Mouse (Mus musculus): ENCODE results near the gene Gstm6. TPM values are rescaled to one million over a fixed set of nuclear protein-coding genes. Genes with fewer than 3 reads are reported as not detected.
"Not testable (repeated sequence)": the region's sequence is repeated elsewhere in the genome, so short reads cannot be mapped to it uniquely, and the experiment has no call there.

Gstm6 gene
- total and polyA plus RNA-seq, 2 experiments from 2014 or later: 8.7 to 12.6 TPM

DNA sequence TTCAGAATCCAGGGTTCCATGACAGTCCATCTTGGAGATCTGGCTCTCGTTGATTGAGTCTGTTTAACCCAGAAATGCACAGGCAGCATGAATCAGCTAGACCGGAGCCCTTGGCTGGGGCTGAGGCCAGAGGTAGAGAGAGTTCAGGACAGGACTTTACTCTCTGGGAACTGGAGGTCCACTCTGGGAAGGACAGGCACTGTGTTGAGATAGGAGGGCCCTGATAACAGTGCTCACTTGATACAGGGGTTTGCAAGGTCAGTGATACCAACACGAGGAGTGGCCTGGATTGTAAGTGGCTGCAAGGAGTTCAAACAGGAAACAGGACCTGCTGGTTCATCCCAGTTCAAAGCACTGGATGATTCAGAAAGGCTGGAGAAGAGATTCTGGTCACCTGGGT lies 34.1 kb upstream of the Gstm6 start:
- Histone ChIP-seq H3K4me3 (ENCODE audit: low read length) (no peak overlapping the region), H3K27ac (no peak overlapping the region), H3K4me1 (ENCODE audit: insufficient read depth, low read length) (no peaks in the 10 kb centered on the region), H3K9ac (replicated peaks; ENCODE audit: low read length) (no peak overlapping the region), H3K4me2 (ENCODE audit: low read depth, low read length) (no peak overlapping the region), H3K27me3 (ENCODE audit: insufficient read depth, low read length) (no peaks in the 10 kb centered on the region), H3K36me3 (ENCODE audit: insufficient read depth, low read length) (no peaks in the 10 kb centered on the region), H3K9me3 (ENCODE audit: low read length) (no peaks in the 10 kb centered on the region)
- 90% methylated on average over 3 of the region's 3 CpGs for WGBS
- DNase-seq (ENCODE audit: low spot score) (no peak), ATAC-seq (no peak)
- no peak for TF ChIP-seq CTCF (IDR thresholded peaks at IDR 0.05; ENCODE audit: low read depth)

DNA sequence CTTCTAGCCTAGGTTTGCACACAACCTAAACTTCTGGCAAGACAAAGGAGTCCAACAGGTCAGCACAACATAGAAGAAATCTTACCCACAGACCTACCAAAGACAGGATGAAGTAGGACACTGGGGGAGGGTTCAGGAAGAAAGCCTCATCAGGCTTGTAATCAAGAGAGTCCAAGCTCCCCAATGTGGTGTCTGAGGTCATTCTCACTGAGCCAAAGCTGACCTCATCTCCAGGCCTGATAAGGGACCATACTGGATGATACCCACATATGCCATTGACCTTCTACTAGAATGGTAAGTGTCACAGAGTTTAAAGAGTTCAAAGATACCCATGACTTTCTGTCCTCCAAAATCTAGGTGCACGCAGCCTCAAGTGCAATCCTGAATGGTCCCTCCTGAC lies 30.7 kb upstream of the Gstm6 start:
- Histone ChIP-seq H3K4me3 (ENCODE audit: low read length) (no peak overlapping the region), H3K27ac (no peak overlapping the region), H3K36me3 (ENCODE audit: insufficient read depth, low read length) (no peaks in the 10 kb centered on the region), H3K4me2 (ENCODE audit: low read depth, low read length) (no peak overlapping the region), H3K9ac (replicated peaks; ENCODE audit: low read length) (no peak overlapping the region), H3K9me3 (ENCODE audit: low read length) (no peaks in the 10 kb centered on the region), H3K27me3 (ENCODE audit: insufficient read depth, low read length) (no peaks in the 10 kb centered on the region), H3K4me1 (ENCODE audit: insufficient read depth, low read length) (no peaks in the 10 kb centered on the region)
- no peak for TF ChIP-seq CTCF (IDR thresholded peaks at IDR 0.05; ENCODE audit: low read depth)
- 97% methylated on average over 1 of the region's 1 CpGs for WGBS
- no peak for DNase-seq (ENCODE audit: low spot score)
- no peak for ATAC-seq

DNA sequence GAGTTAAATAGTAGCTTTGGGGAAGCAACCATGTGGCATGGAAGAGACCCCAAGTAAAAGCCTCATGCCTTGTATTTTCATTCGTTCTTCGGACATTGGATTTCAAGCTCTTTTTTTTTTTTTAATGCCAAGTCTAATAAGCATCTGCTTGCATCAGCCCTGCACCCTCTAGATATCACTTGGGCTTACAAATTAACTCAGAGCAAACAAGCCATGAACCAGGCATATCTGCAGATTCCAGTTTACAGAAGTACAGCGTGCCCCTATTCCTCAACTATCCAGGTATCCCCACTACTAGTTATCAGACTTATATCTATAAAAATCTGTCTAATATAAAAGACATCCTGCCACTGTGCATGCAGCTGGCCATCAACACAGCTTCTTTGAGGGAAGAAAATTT lies 28.5 kb upstream of the Gstm6 start:
- H3K4me2 ChIP-seq (ENCODE audit: low read depth, low read length): no peak overlapping the region
- DNase-seq (ENCODE audit: low spot score) (no peak), ATAC-seq (no peak)
- no peak overlapping the region for H3K4me3 ChIP-seq (ENCODE audit: low read length)
- no peaks in the 10 kb centered on the region for H3K36me3 ChIP-seq (ENCODE audit: insufficient read depth, low read length)
- H3K9ac ChIP-seq (replicated peaks; ENCODE audit: low read length): no peak overlapping the region
- no peak for TF ChIP-seq CTCF (IDR thresholded peaks at IDR 0.05; ENCODE audit: low read depth)
- no peaks in the 10 kb centered on the region for H3K9me3 ChIP-seq (ENCODE audit: low read length)
- no peaks in the 10 kb centered on the region for H3K27me3 ChIP-seq (ENCODE audit: insufficient read depth, low read length)
- H3K27ac ChIP-seq: no peak overlapping the region
- WGBS: 87% methylated on average over 3 of the region's 3 CpGs
- H3K4me1 ChIP-seq (ENCODE audit: insufficient read depth, low read length): no peaks in the 10 kb centered on the region

DNA sequence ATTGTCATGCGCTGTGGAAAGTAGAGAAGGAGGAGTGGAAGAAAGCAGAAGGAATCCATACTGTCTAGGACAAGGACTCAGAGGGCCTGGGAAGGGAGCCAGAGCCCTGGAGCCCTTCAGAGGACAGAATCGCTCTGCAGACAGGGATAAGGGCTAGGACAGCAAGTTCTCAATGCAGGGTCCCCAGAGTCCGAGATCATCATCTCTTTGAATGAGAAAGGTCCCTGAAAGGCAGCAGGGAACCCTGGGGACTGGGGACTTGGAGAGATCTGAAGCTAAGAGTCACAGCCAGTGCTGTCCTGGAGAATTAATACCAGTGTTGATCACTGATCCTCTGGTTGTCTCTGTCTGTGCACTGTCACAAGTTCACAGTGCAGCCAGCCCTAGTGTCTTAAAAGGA lies 27.6 kb upstream of the Gstm6 start:
- H3K9ac ChIP-seq (replicated peaks; ENCODE audit: low read length); ATAC-seq; DNase-seq (ENCODE audit: low spot score); H3K27ac ChIP-seq; H3K4me3 ChIP-seq (ENCODE audit: low read length); H3K36me3 ChIP-seq (ENCODE audit: insufficient read depth, low read length); H3K4me2 ChIP-seq (ENCODE audit: low read depth, low read length); H3K9me3 ChIP-seq (ENCODE audit: low read length); H3K27me3 ChIP-seq (ENCODE audit: insufficient read depth, low read length); H3K4me1 ChIP-seq (ENCODE audit: insufficient read depth, low read length): not testable (repeated sequence)
- 47% methylated on average over 3 of the region's 3 CpGs for WGBS

DNA sequence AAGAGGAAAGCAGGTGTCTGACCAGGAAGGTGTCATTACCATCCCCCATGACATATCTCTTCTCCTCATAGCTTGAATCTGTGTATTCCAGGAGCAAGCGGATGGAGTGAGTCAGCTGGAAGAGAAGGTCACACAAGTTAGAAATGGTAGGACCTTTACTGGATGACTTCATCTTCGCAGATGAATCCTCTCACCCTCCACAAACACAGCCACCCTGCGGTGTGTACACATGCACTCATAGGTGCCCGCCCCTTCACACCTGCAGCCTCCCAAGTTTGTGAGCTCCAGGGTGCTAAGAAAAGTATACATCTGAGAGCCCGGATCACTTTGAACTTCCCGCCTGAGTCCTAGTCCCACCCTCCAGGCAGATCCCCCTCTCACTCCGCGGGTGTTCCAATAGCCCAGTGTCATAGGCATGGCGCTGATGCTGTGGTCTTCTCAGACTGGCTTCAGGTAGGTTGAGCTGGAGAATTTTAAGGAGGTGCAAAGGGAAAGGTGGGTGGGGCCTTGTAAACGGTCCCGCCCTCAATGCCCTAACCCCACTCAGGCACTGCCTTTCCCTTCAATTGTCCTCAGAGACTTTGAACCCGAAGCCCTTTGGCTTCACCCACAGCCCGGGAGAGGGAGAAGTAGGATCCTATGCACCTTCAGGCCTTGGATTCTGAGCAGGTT lies 25.3 kb upstream of the Gstm6 start, which contains the start of gene Gstm3:
Gene Gstm3, minus strand, starts transcription at position 560 of the 672 bp plus-strand sequence.
- H3K36me3 ChIP-seq (ENCODE audit: insufficient read depth, low read length): no peaks in the 10 kb centered on the region
- ATAC-seq (no peak), DNase-seq (ENCODE audit: low spot score) (no peak)
- no peak within 1 kb of the TSS for H3K27ac ChIP-seq
- no peak within 1 kb of the TSS for H3K4me3 ChIP-seq (ENCODE audit: low read length)
- no peak within 1 kb of the TSS for H3K9ac ChIP-seq (replicated peaks; ENCODE audit: low read length)
- H3K27me3 ChIP-seq (ENCODE audit: insufficient read depth, low read length): no peaks in the 10 kb centered on the region
- H3K4me2 ChIP-seq (ENCODE audit: low read depth, low read length): no peak within 1 kb of the TSS
- no peak for TF ChIP-seq CTCF (IDR thresholded peaks at IDR 0.05; ENCODE audit: low read depth)
- 0 out of 2 replicates have a peak, but pooled peaks cover 3% of the 10 kb centered on the region for H3K4me1 ChIP-seq (ENCODE audit: insufficient read depth, low read length)
- H3K9me3 ChIP-seq (ENCODE audit: low read length): no peaks in the 10 kb centered on the region
- WGBS: 70% methylated on average over 13 of the region's 13 CpGs

DNA sequence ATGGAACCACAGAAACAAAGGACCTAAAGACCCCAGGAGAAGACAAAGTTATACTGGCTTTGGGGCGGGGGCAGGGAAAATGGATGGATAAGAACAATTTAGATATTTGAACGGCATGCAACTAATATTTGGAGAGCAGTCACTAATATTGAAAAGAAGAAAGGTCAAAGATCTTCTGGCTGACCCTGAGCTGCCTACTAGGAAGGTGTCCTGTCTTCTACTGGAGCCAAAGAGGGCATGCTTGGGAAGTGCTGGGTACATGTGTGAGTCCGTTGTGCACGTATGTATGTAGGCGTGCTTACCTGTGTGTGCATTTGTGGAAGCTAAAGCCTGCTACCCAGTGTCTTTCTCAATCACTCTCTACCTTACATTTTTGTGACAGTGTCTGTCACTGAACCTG lies 23.1 kb upstream of the Gstm6 start:
- TF ChIP-seq CTCF (IDR thresholded peaks at IDR 0.05; ENCODE audit: low read depth): no peak
- Histone ChIP-seq H3K27ac (no peak overlapping the region), H3K9ac (replicated peaks; ENCODE audit: low read length) (no peak overlapping the region), H3K4me1 (ENCODE audit: insufficient read depth, low read length) (0 out of 2 replicates have a peak, but pooled peaks cover 3% of the 10 kb centered on the region), H3K36me3 (ENCODE audit: insufficient read depth, low read length) (no peaks in the 10 kb centered on the region), H3K9me3 (ENCODE audit: low read length) (no peaks in the 10 kb centered on the region), H3K27me3 (ENCODE audit: insufficient read depth, low read length) (no peaks in the 10 kb centered on the region), H3K4me3 (ENCODE audit: low read length) (no peak overlapping the region), H3K4me2 (ENCODE audit: low read depth, low read length) (no peak overlapping the region)
- ATAC-seq: no peak
- WGBS: 97% methylated on average over 5 of the region's 5 CpGs
- DNase-seq (ENCODE audit: low spot score): no peak

DNA sequence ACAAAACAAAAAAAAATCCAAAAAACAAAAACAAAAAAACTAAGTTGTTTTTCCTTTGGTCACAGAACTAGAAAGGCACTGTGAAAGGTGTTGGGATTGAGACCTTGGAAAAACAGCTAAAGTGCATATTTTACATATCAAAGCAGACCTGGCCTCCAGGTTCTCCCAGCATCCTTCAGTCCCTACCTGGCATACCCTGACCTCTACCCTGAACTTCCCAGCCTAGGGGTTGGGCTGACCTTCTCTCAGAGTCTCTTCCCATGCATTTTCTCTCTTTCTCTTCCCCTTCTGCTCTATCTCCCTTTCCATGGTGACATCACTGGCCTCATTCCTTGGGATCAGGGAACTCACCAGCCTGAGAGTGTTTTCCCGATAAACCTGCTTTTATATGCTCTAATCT lies 22.0 kb upstream of the Gstm6 start:
- Histone ChIP-seq H3K27ac (no peak overlapping the region), H3K4me2 (ENCODE audit: low read depth, low read length) (no peak overlapping the region), H3K4me1 (ENCODE audit: insufficient read depth, low read length) (0 out of 2 replicates have a peak, but pooled peaks cover 3% of the 10 kb centered on the region), H3K9ac (replicated peaks; ENCODE audit: low read length) (no peak overlapping the region), H3K9me3 (ENCODE audit: low read length) (no peaks in the 10 kb centered on the region), H3K4me3 (ENCODE audit: low read length) (no peak overlapping the region), H3K36me3 (ENCODE audit: insufficient read depth, low read length) (no peaks in the 10 kb centered on the region), H3K27me3 (ENCODE audit: insufficient read depth, low read length) (no peaks in the 10 kb centered on the region)
- 72% methylated on average over 1 of the region's 1 CpGs for WGBS
- no peak for TF ChIP-seq CTCF (IDR thresholded peaks at IDR 0.05; ENCODE audit: low read depth)
- DNase-seq (ENCODE audit: low spot score) (no peak), ATAC-seq (no peak)
